Mouse (Mus musculus) heart, adult 18-20 months (tissue): ENCODE measurements around the gene Vmn2r118. TPM values are rescaled to one million over a fixed set of nuclear protein-coding genes. Genes with fewer than 3 reads are reported as not detected.

ENCODE experiments used
- DNase-seq, 2 experiments: peaks; one replicate each; pipeline ENCODE4 v3.0.0; 2021 to 2022; ENCODE audit warnings: mixed read lengths in 1 of 2
- long read RNA-seq, 2 experiments: library from polyadenylated mRNA; stranded (forward); transcript quantifications; one replicate each; pipeline ENCODE4 v2.0.0; 2021
- total RNA-seq, 2 experiments: library from RNA; stranded (reverse); gene quantifications; 2 replicates each; pipeline ENCODE4 v1.2.3; 2021

Vmn2r118 gene
- not detected for total RNA-seq
- long read RNA-seq, experiment 1, result 0 reads
- long read RNA-seq, experiment 2, result 0 reads

DNA sequence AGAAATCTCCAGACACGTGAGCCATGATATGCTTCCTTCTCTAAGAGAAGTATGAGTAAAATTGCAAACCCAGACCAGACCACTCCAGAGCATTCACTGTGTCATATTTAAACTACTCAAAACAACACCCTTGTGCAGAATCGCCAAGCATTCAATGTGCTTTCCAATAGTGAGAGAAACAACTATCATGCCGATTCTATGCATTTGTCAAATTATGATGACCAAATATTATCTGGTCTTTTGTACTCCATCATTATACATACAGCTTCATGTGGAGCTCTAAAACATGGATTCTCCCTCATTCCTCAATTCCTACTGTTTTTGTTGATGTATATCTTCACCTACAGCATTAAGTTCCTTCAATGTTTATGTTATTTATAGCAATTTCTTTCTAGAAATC, at the start of gene Vmn2r118:
Vmn2r118 (minus strand) TSS at position 101 of the 400 bp plus-strand sequence.
- no peak for DNase-seq

DNA sequence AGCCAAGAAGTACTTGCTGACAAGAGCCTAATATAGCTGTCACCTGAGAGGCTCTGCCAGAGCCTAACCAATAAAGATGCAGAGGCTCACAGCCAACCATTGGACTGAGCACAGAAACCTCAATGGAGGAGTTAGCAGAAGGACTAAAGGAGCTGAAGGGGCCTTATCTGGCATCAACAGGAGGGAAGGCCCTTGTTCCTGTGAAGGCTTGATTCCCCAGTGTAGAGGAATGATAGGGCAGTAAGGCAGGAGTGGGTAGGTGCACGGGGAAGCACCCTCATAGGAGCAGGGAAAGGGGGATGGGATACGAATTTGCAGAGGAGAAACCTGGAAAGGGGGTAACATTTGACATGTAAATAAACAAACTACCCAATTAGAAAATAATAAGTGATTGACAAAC, 36.1 kb upstream of the Vmn2r118 start:
- no peak for DNase-seq

DNA sequence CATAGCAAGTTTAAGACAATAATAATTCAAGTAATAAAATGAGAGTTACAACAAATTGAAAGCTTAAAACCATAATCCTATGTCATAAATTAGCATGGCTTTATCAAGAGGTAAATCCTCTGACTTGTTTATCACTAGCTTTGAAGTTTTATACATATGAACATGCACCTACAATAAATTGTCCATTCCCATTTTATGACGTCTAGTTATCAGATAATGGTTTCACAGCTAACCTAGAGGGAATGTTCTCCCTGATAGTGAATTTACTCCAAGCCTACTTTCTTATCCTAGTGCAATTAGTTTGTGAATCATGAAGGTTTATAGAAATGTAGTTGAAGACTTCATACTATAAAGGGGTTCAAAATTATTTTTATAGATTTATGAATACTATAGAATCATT, 34.2 kb downstream of the Vmn2r118 start:
- no peak for DNase-seq

DNA sequence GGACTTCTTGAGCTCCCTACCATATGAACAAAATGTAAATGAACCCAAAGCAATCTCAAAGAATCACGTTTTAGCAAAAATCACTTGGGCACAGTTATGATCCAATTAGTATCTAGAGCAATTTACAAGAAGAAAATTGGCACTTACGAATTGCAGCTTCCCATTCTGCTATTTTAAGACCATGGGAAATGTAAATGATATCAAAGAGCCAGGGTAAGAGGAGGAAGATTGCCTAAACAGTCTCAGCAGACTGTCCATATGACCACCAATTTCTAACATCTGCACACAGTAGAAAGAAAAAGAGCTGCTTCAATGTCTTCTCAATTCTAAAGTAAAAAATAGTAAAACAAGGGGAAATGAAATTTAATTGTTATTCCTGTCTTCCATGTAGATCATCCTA, 63.2 kb downstream of the Vmn2r118 start:
- no peak for DNase-seq

DNA sequence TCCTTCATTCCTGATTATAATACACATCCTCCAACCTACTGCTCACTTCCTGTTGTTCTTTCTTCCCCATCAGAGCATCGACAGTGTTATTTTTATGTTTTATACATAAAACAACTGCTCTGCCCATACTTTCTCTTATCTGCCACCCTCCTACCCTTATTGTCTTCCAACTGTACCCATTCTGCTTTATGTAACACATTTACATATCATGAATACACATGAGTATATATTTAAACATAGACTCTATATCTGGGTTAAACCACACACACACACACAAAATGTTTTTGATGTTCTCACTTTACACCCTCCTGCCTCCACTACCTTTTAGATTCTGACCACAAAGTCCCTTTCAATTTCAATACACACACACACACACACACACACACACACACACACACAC, 76.5 kb downstream of the Vmn2r118 start:
- no peak for DNase-seq

Other genes with a start within 250 kb of the Vmn2r118 start
- gene St6gal2, start 179.8 kb downstream of the Vmn2r118 start, total RNA-seq, result not detected
- 1 to 10 TPM; 3.2 TPM for gene Pot1b, start 87.4 kb upstream of the Vmn2r118 start, total RNA-seq
- gene Adgre4, start 124.8 kb upstream of the Vmn2r118 start, total RNA-seq, result under 1 TPM; 0.64 to 0.67 TPM